Mouse (Mus musculus) ES-Bruce4 (cell line): ENCODE results near the gene Wsb2.
A peak's percentile ranks its signal among the peaks of the same experiment; 100 is the strongest.

ENCODE experiments used
- CTCF ChIP-seq: IDR thresholded peaks from one replicate; pipeline ENCODE4 v1.8.1; 2011; ENCODE audit warnings: low read depth, low read length
- EP300 ChIP-seq: IDR thresholded peaks from 2 replicates; pipeline ENCODE4 v1.6.1; 2011; ENCODE audit warnings: low read depth, low read length; ENCODE audit not compliant: insufficient read depth
- POLR2A ChIP-seq: IDR thresholded peaks from one replicate; pipeline ENCODE4 v1.8.1; 2011; ENCODE audit warnings: low read length; ENCODE audit not compliant: insufficient read depth

DNA sequence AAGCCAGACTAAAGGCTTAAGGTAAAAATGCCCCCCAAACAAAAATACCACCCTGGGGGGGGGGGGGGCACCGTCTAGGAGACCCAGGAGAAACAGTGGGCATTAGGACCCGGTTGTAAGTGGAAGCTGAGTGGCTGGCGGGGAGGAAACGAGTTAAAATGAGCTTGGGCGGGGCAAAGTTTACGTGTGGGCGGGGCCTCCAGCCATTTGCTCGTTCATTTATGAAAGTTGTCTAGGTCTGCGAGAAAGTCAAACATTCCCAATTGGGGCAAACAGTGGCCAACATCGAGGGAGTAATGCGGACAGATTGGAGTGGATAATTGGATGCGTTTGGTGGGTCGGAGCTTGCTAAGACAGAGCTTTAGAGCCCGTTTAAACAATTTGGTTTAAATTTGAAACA lies 43.7 kb upstream of the Wsb2 start:
- no peak for TF ChIP-seq CTCF
- TF ChIP-seq POLR2A = peak; percentile 57
- 0 out of 2 replicates have a peak, but pooled peaks have one; percentile 5 for TF ChIP-seq EP300
